Mouse (Mus musculus) liver, embryonic 14 days (tissue): ENCODE results near the gene Ralgapb. TPM values are rescaled to one million over a fixed set of nuclear protein-coding genes. Genes with fewer than 3 reads are reported as not detected.

Source experiments
- polyA plus RNA-seq: library from polyadenylated mRNA; depleted of rRNA; stranded (reverse); fragments of >200 nt; gene quantifications from 2 replicates; pipeline ENCODE4 v1.2.3, GENCODE M21; 2012; rRNA removed

Gene Ralgapb
- polyA plus RNA-seq = 4.8 and 5.3 TPM in 2 replicates

GRCm38 (mm10) chr2:158409595-158410021 is at the start of gene Ralgapb:
Gene Ralgapb, plus strand, starts transcription at chr2:158409848.

DNA sequence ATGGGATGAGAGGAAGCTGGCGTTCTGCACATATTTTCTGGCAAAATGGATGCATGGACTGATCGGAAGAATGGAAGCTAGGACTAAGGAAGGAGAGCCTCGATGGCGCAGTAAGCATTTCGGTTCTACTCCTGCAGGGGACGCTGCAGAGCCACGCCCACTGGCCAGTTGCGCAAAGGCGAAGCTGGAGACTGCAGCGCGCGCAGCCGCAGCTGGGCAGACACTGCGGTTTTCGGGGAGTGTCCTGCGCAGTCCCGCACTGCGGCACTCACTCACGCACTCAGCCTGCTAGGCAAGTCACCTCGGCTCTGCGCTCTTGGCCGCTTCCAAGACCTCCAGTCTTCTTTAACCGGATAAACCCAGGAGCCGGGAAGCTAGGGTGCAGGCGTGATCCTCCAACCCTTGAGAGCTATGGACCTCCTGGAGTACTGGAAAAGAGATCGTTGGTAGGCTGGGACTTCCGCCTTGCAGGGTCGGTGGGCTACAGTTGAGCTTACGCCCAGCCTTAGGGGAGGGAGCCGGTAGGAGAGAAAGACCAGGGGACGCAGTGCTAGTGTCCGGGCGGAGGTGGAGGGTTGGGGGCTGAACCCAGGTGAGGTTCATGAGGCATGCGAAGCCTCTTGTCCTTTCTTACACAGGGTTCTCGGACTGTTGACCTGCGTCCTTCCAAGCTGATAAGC is 34.1 kb upstream of the Ralgapb start, which contains the start of gene Snhg11:
Gene Snhg11 (plus strand): TSS at position 196 of the 680 bp plus-strand sequence.

DNA sequence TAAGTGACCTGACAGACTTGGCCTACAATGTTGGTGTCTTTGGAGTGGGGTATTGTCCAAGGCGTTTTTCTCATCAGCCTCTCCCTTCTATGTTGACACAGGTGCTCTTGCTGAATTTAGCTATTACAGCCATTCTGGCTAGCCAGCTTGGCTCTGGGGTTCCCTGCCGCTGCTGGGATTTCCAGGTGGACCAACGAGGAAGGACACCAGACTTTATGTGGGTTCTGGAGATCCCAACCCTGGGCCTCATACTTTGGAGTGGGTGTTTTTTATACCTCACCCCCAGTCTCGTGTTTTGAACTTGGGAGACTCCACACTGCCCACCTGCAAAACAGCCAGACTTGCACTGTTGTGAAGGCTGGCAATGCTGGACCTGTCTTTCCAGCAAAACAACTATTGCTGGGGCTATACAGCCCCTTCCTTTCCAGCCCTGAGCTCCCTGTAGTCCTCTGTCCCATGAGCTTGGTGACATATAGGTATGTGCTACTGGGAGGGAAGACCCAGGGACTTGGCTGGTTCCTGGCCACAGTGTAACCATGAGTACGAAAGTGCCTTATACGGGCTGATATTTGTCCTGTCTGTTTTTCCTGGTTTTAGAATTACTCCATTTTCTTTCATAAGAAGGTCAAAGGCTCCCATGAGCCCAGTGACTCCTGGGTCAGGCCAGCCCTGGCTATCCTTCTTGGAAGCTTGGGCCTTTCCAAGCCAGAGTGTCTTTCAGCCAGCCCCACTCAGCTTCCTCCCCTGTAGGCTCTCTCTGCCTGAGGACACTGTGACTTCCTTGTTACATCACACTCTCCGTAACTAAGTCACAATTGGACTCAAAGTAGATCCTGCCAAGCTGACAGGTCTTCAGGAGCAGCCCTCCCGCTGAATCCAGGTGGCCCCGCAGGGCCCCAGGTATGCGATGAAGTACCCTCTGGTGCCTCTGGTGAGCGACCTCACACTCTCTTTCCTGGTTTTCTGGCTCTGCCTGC is 92.5 kb downstream of the Ralgapb start, which contains the start of gene Adig:
Gene Adig (plus strand): TSS at position 777 of the 977 bp plus-strand sequence.

GRCm38 (mm10) chr2:158512528-158512927 is 102.9 kb downstream of the Ralgapb start, which contains the start of gene Arhgap40:
Gene Arhgap40, plus strand, starts transcription at chr2:158512796.

Other genes starting within 250 kb of the Ralgapb start
- 0.36 and 0.44 TPM in 2 replicates for gene D630003M21Rik, start 180.6 kb upstream of the Ralgapb start, polyA plus RNA-seq
- gene Bpi, start 151.8 kb upstream of the Ralgapb start, polyA plus RNA-seq = 0.01 TPM in 1 of 2 replicates, not detected in the other
- gene Lbp, start 103.4 kb upstream of the Ralgapb start, polyA plus RNA-seq = 23.4 and 29.4 TPM in 2 replicates
- gene Snhg11, start 34.2 kb upstream of the Ralgapb start, polyA plus RNA-seq = 2.1 and 2.3 TPM in 2 replicates
- gene Adig, start 92.8 kb downstream of the Ralgapb start, polyA plus RNA-seq = not detected in 2 replicates
- gene Arhgap40, start 102.9 kb downstream of the Ralgapb start, polyA plus RNA-seq = 0.34 TPM in 1 of 2 replicates, not detected in the other
- gene Slc32a1, start 200.9 kb downstream of the Ralgapb start, polyA plus RNA-seq = 0.02 TPM in 1 of 2 replicates, not detected in the other
- gene Actr5, start 215.0 kb downstream of the Ralgapb start, polyA plus RNA-seq = 3.3 and 3.7 TPM in 2 replicates